Mouse (Mus musculus): ENCODE data around the gene Exosc7. TPM values are rescaled to one million over a fixed set of nuclear protein-coding genes. Genes with fewer than 3 reads are reported as not detected.

The Exosc7 gene
- 10 to 100 TPM; 71.1 to 95.8 TPM for polyA plus RNA-seq (2017; shearing (Covaris generic))

GRCm38 (mm10) chr9:123112805-123113521, at the start of gene Exosc7, which contains the start of gene Zdhhc3:
Gene Exosc7, plus strand, starts transcription at chr9:123113215.
Gene Zdhhc3, minus strand, starts transcription at chr9:123113205.

GRCm38 (mm10) chr9:123150241-123151020, 37.4 kb downstream of the Exosc7 start, which contains the start of gene Clec3b:
Gene Clec3b, plus strand, starts transcription at chr9:123150946.

Other genes with a start within 250 kb of the Exosc7 start
- gene Zfp445, start 247.2 kb upstream of the Exosc7 start, polyA plus RNA-seq (2017; shearing (Covaris generic)) = 10 to 100 TPM; 40.2 to 48.0 TPM
- gene Zkscan7, start 227.5 kb upstream of the Exosc7 start, polyA plus RNA-seq (2017; shearing (Covaris generic)) = 1 to 10 TPM; 4.0 to 8.6 TPM
- gene Zfp105, start 190.1 kb upstream of the Exosc7 start, polyA plus RNA-seq (2017; shearing (Covaris generic)) = not detected
- gene 1110059G10Rik, start 162.2 kb upstream of the Exosc7 start, polyA plus RNA-seq (2017; shearing (Covaris generic)) = 10 to 100 TPM; 34.4 to 40.3 TPM
- 10 to 100 TPM in 1 of 2 experiments, 1 to 10 TPM in 1; 9.7 to 10.7 TPM for gene Kif15, start 162.2 kb upstream of the Exosc7 start, polyA plus RNA-seq (2017; shearing (Covaris generic))
- gene Tmem42, start 91.9 kb upstream of the Exosc7 start, polyA plus RNA-seq (2017; shearing (Covaris generic)) = 10 to 100 TPM; 27.7 to 34.7 TPM
- 1 to 10 TPM in 1 of 2 experiments, under 1 TPM in 1; 0.29 to 1.2 TPM for gene Tgm4, start 78.5 kb upstream of the Exosc7 start, polyA plus RNA-seq (2017; shearing (Covaris generic))
- gene Zdhhc3, start within 50 bp of the Exosc7 start, polyA plus RNA-seq (2017; shearing (Covaris generic)) = 10 to 100 TPM; 70.4 to 72.8 TPM
- gene Clec3b, start 37.7 kb downstream of the Exosc7 start, polyA plus RNA-seq (2017; shearing (Covaris generic)) = under 1 TPM; 0.38 to 0.59 TPM
- 1 to 10 TPM in 1 of 2 experiments, under 1 TPM in 1; 0.52 to 2.6 TPM for gene Cdcp1, start 102.8 kb downstream of the Exosc7 start, polyA plus RNA-seq (2017; shearing (Covaris generic))
- gene Tmem158, start 147.5 kb downstream of the Exosc7 start, polyA plus RNA-seq (2017; shearing (Covaris generic)) = 10 to 100 TPM; 20.0 to 23.2 TPM